Mouse (Mus musculus) effector memory CD4-positive, alpha-beta T cell, adult 7 months (primary cell): ENCODE measurements around the gene Trp53. TPM values are rescaled to one million over a fixed set of nuclear protein-coding genes. Genes with fewer than 3 reads are reported as not detected.

Experiments
- polyA plus RNA-seq: library from polyadenylated mRNA; unstranded; fragments of 100-300 nt; shearing (Covaris generic); gene quantifications from one replicate; pipeline ENCODE4 v1.2.1, GENCODE M21; 2017

The Trp53 gene
- polyA plus RNA-seq = 204 TPM

DNA sequence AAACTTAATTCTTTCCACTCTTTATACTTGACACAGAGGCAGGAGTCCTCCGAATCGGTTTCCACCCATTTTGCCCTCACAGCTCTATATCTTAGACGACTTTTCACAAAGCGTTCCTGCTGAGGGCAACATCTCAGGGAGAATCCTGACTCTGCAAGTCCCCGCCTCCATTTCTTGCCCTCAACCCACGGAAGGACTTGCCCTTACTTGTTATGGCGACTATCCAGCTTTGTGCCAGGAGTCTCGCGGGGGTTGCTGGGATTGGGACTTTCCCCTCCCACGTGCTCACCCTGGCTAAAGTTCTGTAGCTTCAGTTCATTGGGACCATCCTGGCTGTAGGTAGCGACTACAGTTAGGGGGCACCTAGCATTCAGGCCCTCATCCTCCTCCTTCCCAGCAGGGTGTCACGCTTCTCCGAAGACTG, at the start of gene Trp53, which contains the start of gene Wrap53:
Gene Trp53 (plus strand): TSS at position 269 of the 424 bp plus-strand sequence.
Gene Wrap53 (minus strand): TSS at position 165 of the 424 bp plus-strand sequence.

GRCm38 (mm10) chr11:69549060-69549656, 31.0 kb upstream of the Trp53 start, which contains the start of gene Dnah2:
Dnah2 (minus strand) TSS chr11:69549110.

DNA sequence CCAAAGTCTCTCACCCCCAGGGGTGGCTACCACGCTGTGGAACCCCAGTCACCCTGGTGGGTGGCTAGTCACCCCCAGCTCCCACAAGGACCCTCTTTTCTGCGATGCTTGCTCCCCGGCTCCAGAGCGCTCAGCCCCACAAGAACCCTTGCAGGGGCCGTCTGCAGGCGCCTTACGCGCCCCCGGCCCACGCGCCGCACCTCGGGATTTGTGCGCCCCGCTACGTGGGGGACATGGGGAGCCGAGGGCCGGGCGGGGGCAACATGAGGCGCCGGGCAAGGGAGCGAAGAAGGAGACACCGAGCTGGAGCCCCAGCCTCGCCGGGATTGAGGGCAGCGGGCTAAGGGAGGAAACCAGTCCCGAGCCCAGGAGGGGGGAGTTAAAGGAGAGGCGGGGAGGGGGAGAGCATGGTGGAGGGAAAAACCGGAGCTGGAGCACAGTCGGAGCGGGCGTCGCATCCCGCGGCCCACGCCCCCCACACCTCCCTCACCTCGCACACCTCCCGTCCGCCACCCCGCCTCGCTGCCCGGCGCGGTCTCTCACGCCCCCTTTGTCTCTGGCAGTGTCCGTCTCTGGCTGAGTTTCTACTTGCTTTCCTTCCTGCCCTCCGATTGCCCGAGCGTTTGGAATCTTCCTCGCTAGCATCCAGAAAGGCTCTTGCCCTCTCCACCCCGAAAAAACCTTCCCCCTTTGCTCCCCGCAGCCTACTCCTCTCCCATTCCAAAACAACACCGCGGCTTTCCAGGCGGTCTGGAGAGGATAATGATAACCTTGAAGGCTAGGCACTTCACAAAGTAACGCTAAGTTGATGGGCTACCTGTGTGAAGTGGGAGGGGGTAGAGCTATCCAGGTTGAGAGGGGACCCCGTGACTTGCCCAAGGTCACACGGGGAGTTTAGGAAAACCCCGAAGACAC, 20.1 kb upstream of the Trp53 start, which contains the start of gene Efnb3:
Gene Efnb3 (minus strand): TSS at position 355 of the 915 bp plus-strand sequence.

GRCm38 (mm10) chr11:69605726-69606490, 25.7 kb downstream of the Trp53 start, which contains the start of gene Atp1b2:
Atp1b2 (minus strand) TSS chr11:69605942.

GRCm38 (mm10) chr11:69617805-69618204, 37.6 kb downstream of the Trp53 start, which contains the start of gene Shbg:
Shbg (minus strand) TSS chr11:69617905.

GRCm38 (mm10) chr11:69621571-69622268, 41.6 kb downstream of the Trp53 start, which contains the start of gene Sat2:
Sat2 (plus strand) TSS chr11:69622024.

GRCm38 (mm10) chr11:69632284-69633089, 52.3 kb downstream of the Trp53 start, which contains the start of gene Fxr2:
Fxr2 (plus strand) TSS chr11:69632990.

Other genes with a start within 250 kb of the Trp53 start
- gene Rnf227, start 239.9 kb upstream of the Trp53 start, polyA plus RNA-seq = 2.2 TPM
- 65.5 TPM for gene Chd3, start 211.0 kb upstream of the Trp53 start, polyA plus RNA-seq
- gene Naa38, start 184.9 kb upstream of the Trp53 start, polyA plus RNA-seq = 45.5 TPM
- 28.4 TPM for gene Cyb5d1, start 184.7 kb upstream of the Trp53 start, polyA plus RNA-seq
- 3.3 TPM for gene Tmem88, start 182.1 kb upstream of the Trp53 start, polyA plus RNA-seq
- 55.7 TPM for gene Kdm6b, start 166.7 kb upstream of the Trp53 start, polyA plus RNA-seq
- gene Dnah2, start 31.2 kb upstream of the Trp53 start, polyA plus RNA-seq = 0.16 TPM
- gene Efnb3, start 20.2 kb upstream of the Trp53 start, polyA plus RNA-seq = not detected
- gene Wrap53, start 104 bp upstream of the Trp53 start, polyA plus RNA-seq = 13.1 TPM
- not detected for gene Atp1b2, start 25.6 kb downstream of the Trp53 start, polyA plus RNA-seq
- 0.68 TPM for gene Shbg, start 37.5 kb downstream of the Trp53 start, polyA plus RNA-seq
- 0.59 TPM for gene Sat2, start 41.7 kb downstream of the Trp53 start, polyA plus RNA-seq
- 73.0 TPM for gene Fxr2, start 52.6 kb downstream of the Trp53 start, polyA plus RNA-seq
- 0.76 TPM for gene Sox15, start 75.0 kb downstream of the Trp53 start, polyA plus RNA-seq
- 44.5 TPM for gene Mpdu1, start 82.3 kb downstream of the Trp53 start, polyA plus RNA-seq
- gene Cd68, start 85.8 kb downstream of the Trp53 start, polyA plus RNA-seq = 3.9 TPM
- 729 TPM for gene Eif4a1, start 92.1 kb downstream of the Trp53 start, polyA plus RNA-seq
- gene Senp3, start 101.7 kb downstream of the Trp53 start, polyA plus RNA-seq = 29.6 TPM
- not detected for gene Tnfsf13, start 105.4 kb downstream of the Trp53 start, polyA plus RNA-seq
- gene Tnfsf12, start 115.5 kb downstream of the Trp53 start, polyA plus RNA-seq = not detected
- gene Tnfsfm13, start 115.7 kb downstream of the Trp53 start, polyA plus RNA-seq = not detected
- 51.9 TPM for gene Polr2a, start 178.3 kb downstream of the Trp53 start, polyA plus RNA-seq
- 0.26 TPM for gene Slc35g3, start 181.6 kb downstream of the Trp53 start, polyA plus RNA-seq
- gene Zbtb4, start 185.6 kb downstream of the Trp53 start, polyA plus RNA-seq = 4.2 TPM
- 0.52 TPM for gene Chrnb1, start 215.6 kb downstream of the Trp53 start, polyA plus RNA-seq
- gene Fgf11, start 221.5 kb downstream of the Trp53 start, polyA plus RNA-seq = not detected
- gene Tmem102, start 225.3 kb downstream of the Trp53 start, polyA plus RNA-seq = not detected
- 0.16 TPM for gene Gm39566, start 234.9 kb downstream of the Trp53 start, polyA plus RNA-seq
- gene Spem2, start 238.1 kb downstream of the Trp53 start, polyA plus RNA-seq = 0.39 TPM
- gene Spem1, start 241.8 kb downstream of the Trp53 start, polyA plus RNA-seq = not detected